Mouse (Mus musculus) right cerebral cortex, adult 2 months (tissue): ENCODE measurements around the gene Gm20822.
"Not testable (repeated sequence)": the region's sequence is repeated elsewhere in the genome, so short reads cannot be mapped to it uniquely, and the experiment has no call there.

Experiments used
- DNase-seq, 2 experiments: peaks; one replicate each; pipeline ENCODE4 v3.0.0; 2021 to 2022; ENCODE audit warnings: low spot score in 2 of 2

Gene Gm20822

GRCm38 (mm10) chrY:15884671-15885070 lies at the start of gene Gm20822:
Gene Gm20822 (minus strand): TSS chrY:15884771.
- DNase-seq = not testable (repeated sequence)
